Mouse (Mus musculus) cortical plate, adult 2 months (tissue): ENCODE results near the gene Tnrc6a.

Experiments
- CTCF ChIP-seq: fragments of 200-500 bp; IDR thresholded peaks from 2 replicates; pipeline ENCODE4 v1.5.1; 2011; ENCODE audit warnings: mild to moderate bottlenecking, control low read depth, low read length; ENCODE audit not compliant: insufficient read depth; ENCODE audit errors: extremely low read depth
- POLR2A ChIP-seq: fragments of 200-500 bp; IDR thresholded peaks from 2 replicates; pipeline ENCODE4 v1.6.1; 2011; ENCODE audit warnings: mild to moderate bottlenecking, low read length, control low read depth; ENCODE audit not compliant: insufficient read depth; ENCODE audit errors: extremely low read depth

- TF ChIP-seq CTCF (no peak), POLR2A (no peak)
Measured at GRCm38 (mm10) chr7:123187246-123187645, 63.6 kb downstream of the Tnrc6a start.
